Mouse (Mus musculus): ENCODE measurements around the gene Cacng6.
"Not testable (repeated sequence)": the region's sequence is repeated elsewhere in the genome, so short reads cannot be mapped to it uniquely, and the experiment has no call there.

The Cacng6 gene

GRCm38 (mm10) chr7:3423895-3424294 is at the start of gene Cacng6:
Gene Cacng6 (plus strand): TSS chr7:3424195.
- DNase-seq: no peak

- peak; percentile 72 for DNase-seq
Observed at GRCm38 (mm10) chr7:3376831-3377230, 47.2 kb upstream of the Cacng6 start.

- no peak for DNase-seq
Observed at GRCm38 (mm10) chr7:3382123-3382522, 41.9 kb upstream of the Cacng6 start.

GRCm38 (mm10) chr7:3384807-3385319 is 39.1 kb upstream of the Cacng6 start:
- DNase-seq: no peak

GRCm38 (mm10) chr7:3386036-3386730 is 37.8 kb upstream of the Cacng6 start:
- no peak for DNase-seq

- DNase-seq: no peak
Observed at GRCm38 (mm10) chr7:3387761-3388160, 36.2 kb upstream of the Cacng6 start.

GRCm38 (mm10) chr7:3388885-3389284 is 35.1 kb upstream of the Cacng6 start:
- no peak for DNase-seq

- peak; percentile 48 for DNase-seq
Observed at GRCm38 (mm10) chr7:3389444-3390412, 34.3 kb upstream of the Cacng6 start.

- no peak for DNase-seq
Observed at GRCm38 (mm10) chr7:3390413-3391080, 33.4 kb upstream of the Cacng6 start, which contains the start of gene Cacng8. Gene Cacng8 (plus strand): TSS chr7:3390683.

- no peak for DNase-seq
Observed at GRCm38 (mm10) chr7:3391081-3391451, 32.9 kb upstream of the Cacng6 start.

GRCm38 (mm10) chr7:3391809-3392208 is 32.2 kb upstream of the Cacng6 start:
- no peak for DNase-seq

- no peak for DNase-seq
Observed at GRCm38 (mm10) chr7:3397355-3397754, 26.6 kb upstream of the Cacng6 start.

GRCm38 (mm10) chr7:3397797-3398196 is 26.2 kb upstream of the Cacng6 start:
- no peak for DNase-seq

- not testable (repeated sequence) for DNase-seq
Observed at GRCm38 (mm10) chr7:3398363-3398762, 25.6 kb upstream of the Cacng6 start.

- DNase-seq: no peak
Observed at GRCm38 (mm10) chr7:3399937-3400336, 24.1 kb upstream of the Cacng6 start.

- DNase-seq: no peak
Observed at GRCm38 (mm10) chr7:3409729-3410520, 14.1 kb upstream of the Cacng6 start.

- DNase-seq: no peak
Observed at GRCm38 (mm10) chr7:3411160-3411941, 12.6 kb upstream of the Cacng6 start.

- DNase-seq: no peak
Observed at GRCm38 (mm10) chr7:3412036-3412435, 12.0 kb upstream of the Cacng6 start.

- DNase-seq: peak; percentile 9
Observed at GRCm38 (mm10) chr7:3414888-3415287, 9.1 kb upstream of the Cacng6 start.

GRCm38 (mm10) chr7:3415378-3415777 is 8.6 kb upstream of the Cacng6 start:
- DNase-seq: peak; percentile 12

- DNase-seq: no peak
Observed at GRCm38 (mm10) chr7:3419941-3420340, 4.1 kb upstream of the Cacng6 start.
